Mouse (Mus musculus) heart, postnatal 4 days (tissue): ENCODE results near the gene Tm4sf4. TPM values are rescaled to one million over a fixed set of nuclear protein-coding genes. Genes with fewer than 3 reads are reported as not detected.

Experiments used
- DNase-seq: peaks from one replicate; pipeline ENCODE4 v3.0.0; 2021
- total RNA-seq, 2 experiments: library from RNA; stranded (reverse); gene quantifications; 2 replicates each; pipeline ENCODE4 v1.2.3; 2021

The Tm4sf4 gene
- total RNA-seq, 2 experiments from 2014 or later, result 0.18 TPM; not detected in 1

- no peak for DNase-seq
Measured at GRCm38 (mm10) chr3:57480640-57481039, 55.5 kb downstream of the Tm4sf4 start.

- DNase-seq, result no peak
Measured at GRCm38 (mm10) chr3:57481981-57482380, 56.9 kb downstream of the Tm4sf4 start.

- DNase-seq, result no peak
Measured at GRCm38 (mm10) chr3:57486068-57486467, 61.0 kb downstream of the Tm4sf4 start.

GRCm38 (mm10) chr3:57487455-57488153, 62.5 kb downstream of the Tm4sf4 start:
- peak; percentile 41 for DNase-seq

Other genes starting within 250 kb of the Tm4sf4 start
- 100 to 1,000 TPM; 120 to 123 TPM for gene Tm4sf1, start 123.3 kb upstream of the Tm4sf4 start, total RNA-seq
- gene Wwtr1, start 150.6 kb downstream of the Tm4sf4 start, total RNA-seq, result 10 to 100 TPM; 78.5 to 83.2 TPM
- 10 to 100 TPM; 22.3 to 24.0 TPM for gene Commd2, start 226.4 kb downstream of the Tm4sf4 start, total RNA-seq